Mouse (Mus musculus) left cerebral cortex, adult 8-10 months (tissue): Measurements from ENCODE around the gene Gm49416. TPM values are rescaled to one million over a fixed set of nuclear protein-coding genes. Genes with fewer than 3 reads are reported as not detected.
"Not testable (repeated sequence)": the region's sequence is repeated elsewhere in the genome, so short reads cannot be mapped to it uniquely, and the experiment has no call there.

Source experiments
- DNase-seq, 2 experiments: peaks; one replicate each; pipeline ENCODE4 v3.0.0; 2022; ENCODE audit warnings: low spot score in 2 of 2
- total RNA-seq, 4 experiments: library from RNA; stranded (reverse); gene quantifications; 2 replicates each; pipeline ENCODE4 v1.2.4; 2022

The Gm49416 gene
- total RNA-seq, result 1 to 10 TPM; 1.4 to 5.6 (median 2.6) TPM

DNA sequence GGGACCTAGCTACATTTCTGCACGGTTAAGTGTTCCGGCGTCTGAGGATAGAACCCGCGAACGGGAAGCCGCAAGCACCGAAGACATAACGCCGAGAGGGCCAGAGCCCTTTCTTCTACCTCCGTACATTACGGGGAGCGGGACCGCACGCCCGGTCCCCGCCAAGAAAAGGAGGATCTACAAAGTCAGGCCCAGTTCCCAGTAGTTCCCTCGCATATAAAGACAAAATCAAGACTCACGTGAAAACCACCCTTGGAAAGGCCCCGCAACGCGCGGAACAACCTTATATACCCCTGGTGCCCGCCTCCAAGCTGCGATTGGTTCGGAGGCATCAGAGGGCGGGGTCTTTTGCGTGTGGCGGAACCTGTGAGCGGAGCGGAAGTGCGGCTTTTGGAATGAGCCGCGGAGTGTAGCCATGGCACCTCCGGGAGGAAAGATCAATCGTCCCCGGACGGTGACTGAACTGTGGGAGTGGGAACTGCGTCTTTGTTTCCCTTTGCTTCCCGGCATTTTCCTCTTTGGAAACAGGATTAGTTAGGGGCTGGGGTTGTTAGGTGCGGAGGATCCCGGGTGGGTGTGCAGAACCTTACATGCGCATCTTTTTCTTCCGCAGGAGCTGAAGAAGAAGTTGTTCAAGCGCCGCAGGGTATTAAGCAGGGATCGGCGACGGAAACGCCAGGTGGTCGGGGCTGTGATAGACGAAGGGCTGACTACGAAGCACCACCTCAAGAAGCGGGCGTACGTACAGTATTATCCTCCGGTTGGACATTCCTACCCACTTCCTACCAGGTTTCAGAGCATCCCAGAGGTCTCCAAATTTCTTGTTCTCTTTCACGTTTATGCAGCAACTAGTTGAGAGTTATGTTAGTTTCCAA, at the start of gene Gm49416, which contains the start of gene 1810009A15Rik:
TSS of gene Gm49416 (plus strand) at position 416 of the 875 bp plus-strand sequence.
TSS of gene 1810009A15Rik (plus strand) at position 343 of the 875 bp plus-strand sequence.
- DNase-seq, result peak; percentile 87 to 91

DNA sequence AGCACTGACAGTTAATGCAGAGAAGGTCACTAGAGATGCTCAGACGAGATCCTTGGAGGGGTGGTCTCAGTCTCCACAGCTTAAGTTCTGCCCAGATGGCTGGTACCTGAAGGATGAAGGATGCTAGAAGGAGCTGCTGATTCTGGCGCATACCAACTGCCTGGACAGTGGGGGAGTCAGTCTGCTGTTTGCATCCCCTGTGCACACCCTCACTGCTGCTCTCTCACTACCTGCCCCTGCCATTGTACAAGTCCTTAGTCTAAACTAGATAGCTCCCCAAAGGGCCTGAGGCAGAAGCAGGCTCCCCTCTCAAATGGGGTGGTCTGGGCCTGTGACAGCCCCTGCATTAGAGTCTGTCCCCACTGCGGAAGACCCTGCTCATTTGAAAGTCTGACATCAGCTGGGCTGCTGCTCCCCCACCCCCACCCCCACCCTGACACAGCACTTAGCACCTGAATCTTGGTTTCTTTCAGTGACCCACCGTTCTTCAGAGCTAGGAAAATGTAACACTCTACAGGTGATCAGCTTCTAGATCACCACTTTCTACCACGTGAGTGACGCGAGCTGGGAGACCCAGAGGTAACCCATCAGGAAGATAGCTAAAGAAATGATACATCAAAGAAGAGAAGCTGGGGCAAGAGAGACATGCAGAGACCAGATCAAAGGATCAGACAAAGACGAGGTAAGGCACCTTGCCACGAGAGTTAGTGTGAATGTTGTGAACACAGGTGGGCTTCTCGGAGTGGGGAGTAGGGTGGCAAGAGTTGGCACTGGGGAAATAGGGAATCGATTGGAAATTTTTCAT, 49.4 kb upstream of the Gm49416 start, which contains the start of gene Gng3:
TSS of gene Gng3 (minus strand) at position 92 of the 805 bp plus-strand sequence.
- peak; percentile 81 to 90 for DNase-seq

DNA sequence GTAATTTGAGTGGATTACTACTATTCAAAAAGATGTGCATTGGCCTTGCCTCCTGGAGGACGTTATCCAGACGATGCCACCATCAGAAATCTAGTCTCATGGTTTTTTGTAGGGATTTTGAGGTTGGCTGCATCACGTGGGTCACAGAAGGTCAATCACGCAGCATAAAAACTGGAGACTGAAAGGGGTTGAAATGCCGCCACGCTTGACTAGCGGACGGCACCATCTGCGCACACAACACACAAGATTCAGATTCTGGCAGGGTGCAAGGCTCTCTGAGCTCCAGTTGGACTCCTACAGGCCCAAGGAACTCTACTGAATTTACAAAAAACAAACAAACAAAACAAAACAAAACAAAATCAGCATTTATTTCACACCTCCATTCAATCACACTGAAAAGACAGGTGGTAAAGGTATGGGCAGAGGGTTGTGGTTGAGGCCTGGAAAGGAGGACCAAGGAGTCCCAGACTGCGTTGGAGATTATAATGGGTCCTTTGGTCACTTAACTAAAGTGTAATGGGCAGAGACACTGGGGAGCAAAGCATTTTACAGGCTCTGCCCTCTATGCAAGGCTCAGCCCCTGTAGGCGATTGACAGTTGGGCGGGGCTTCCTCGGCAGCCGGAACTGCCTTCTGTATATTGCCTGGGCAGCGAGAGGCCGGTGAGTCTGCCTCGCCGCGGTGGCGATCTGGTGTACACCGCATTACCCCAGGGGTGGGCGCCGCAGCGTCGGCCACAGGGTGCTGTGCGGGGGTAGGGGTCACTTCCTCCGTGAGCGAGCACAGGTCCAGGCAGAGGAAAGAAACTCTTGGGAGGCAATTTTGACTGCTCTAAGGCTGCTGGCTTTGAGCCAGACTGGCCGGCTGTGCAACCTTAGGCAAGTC, 48.6 kb upstream of the Gm49416 start:
- DNase-seq, result peak; percentile 39 to 69

DNA sequence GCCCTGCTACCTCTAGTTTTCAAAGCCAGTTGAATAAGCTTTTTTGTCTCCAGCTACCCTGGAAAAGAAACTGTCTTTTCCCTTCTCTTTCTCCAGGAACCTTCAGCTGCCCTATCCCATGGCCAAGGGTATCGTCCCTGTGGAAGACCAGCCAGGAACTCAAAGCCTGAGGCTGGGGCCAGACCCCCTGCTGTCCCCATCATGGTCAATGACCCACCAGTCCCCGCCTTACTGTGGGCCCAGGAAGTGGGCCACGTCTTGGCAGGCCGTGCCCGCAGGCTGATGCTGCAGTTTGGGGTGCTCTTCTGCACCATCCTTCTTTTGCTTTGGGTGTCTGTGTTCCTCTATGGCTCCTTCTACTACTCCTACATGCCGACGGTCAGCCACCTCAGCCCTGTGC, 47.7 kb upstream of the Gm49416 start:
- DNase-seq, result no peak

DNA sequence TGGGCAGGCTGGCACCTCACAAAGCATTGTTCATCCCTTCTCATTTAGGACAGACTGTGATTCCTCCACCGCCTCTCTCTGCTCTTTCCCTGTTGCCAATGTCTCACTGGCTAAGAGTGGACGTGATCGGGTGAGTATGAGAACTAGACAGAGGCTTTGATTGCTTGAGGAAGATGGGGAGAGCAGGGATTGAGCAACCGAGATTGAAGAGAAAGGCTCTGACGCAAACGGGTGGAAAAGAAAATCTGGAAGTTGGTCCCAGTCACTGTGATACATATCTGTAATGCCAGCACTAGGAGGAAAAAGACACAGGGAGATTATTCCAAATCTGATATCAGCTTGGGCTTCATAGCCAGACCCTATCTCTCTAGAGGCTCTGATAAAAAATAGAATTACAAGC, 45.8 kb upstream of the Gm49416 start:
- no peak for DNase-seq

DNA sequence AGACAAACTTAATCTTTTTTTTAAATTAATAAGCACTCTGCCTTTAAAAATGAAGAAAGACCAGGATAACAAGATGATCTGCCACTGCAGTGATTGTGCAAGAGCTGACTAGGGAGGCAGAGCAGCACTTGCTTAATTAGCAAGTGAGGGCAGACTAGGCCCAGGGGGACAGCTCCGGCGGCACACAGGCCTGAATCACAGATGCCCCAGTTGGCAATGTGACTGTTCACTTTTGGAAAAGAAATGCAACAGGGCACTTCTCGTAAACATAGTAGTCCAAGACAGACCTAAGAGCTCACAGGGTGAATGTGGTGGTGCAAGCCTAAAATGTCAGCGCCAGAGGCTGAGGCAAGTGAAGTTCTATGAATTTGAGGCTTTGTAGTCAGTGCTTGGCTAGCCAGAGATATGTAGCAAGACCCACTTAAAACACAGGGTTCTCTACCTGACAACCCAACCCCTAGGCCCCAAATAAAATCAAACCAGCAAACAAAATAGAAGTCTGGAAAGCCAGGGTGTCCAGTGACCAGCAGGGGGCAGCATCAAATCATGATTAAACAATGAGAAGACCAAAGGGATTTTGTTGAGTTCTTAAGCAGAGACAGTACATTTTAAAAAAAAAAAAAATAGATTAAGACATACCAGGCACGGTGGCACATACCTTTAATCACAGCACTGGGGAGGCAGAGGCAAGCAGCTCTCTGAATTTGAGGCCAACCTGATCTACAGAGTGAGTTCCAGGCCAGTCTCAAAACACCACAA, 44.2 kb upstream of the Gm49416 start:
- DNase-seq, result no peak

DNA sequence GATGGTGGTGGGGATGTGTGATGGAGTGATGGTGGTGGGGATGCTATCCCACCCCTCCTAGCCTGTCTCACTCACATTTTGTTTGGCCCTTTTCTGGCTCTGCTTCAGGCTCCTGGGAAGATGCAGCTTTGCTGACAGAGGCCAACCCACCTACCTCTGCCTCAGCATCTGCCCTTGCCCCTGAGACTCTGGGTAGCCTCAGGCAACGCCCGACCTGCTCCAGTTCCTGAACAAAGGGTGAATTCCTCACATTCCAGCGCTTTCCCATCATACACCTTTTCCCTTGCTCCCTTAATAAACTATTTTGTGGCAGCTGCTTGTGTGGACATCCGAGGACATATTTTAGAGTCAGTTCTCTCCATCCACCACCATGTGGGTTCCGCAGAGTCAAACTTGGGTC, 40.4 kb upstream of the Gm49416 start:
- DNase-seq, result no peak

DNA sequence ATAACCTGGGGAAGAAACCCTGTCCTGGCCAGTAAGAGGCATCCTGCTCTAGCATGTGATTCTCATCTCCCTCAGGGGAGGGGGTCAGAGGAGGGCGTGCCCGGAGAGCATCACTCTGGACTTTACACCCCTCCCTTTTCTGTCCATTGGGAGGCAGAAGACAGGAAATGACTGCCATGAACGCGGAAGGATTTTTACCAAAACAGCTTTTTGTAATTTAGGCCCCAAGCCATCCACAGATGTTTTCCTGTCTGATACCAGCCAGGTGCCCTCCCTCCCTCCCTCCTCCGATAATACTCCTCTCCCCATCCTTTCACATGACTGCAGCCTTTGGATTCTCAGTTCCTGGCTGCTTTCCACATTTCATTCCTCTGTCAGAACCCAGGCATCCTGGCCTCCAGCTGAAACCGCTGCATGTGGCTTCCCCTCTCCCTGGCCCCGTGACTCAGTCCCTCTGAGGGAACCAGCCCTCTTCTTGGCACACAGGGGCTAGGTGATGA, 38.3 kb upstream of the Gm49416 start, which contains the start of gene Lrrn4cl:
TSS of gene Lrrn4cl (plus strand) at position 367 of the 500 bp plus-strand sequence.
- DNase-seq, result no peak

DNA sequence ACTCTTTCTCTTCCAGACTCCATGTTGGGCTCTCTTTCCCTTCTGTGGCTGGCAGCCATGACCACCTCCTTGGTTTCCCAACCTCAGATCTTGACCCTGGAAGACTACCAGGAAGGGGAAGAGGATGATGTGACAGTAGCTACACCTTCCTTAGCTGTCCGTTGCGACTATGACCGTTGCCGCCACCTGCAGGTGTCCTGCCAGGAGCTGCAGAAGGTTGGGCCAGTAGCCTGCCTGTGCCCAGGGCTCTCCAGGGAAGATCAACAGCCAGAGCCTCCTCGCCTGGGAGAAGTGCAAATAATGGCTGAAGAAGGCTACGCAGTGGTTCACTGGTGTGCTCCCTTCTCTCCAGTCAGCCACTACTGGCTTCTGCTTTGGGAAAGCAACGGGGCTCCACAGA, 37.1 kb upstream of the Gm49416 start:
- DNase-seq, result no peak

DNA sequence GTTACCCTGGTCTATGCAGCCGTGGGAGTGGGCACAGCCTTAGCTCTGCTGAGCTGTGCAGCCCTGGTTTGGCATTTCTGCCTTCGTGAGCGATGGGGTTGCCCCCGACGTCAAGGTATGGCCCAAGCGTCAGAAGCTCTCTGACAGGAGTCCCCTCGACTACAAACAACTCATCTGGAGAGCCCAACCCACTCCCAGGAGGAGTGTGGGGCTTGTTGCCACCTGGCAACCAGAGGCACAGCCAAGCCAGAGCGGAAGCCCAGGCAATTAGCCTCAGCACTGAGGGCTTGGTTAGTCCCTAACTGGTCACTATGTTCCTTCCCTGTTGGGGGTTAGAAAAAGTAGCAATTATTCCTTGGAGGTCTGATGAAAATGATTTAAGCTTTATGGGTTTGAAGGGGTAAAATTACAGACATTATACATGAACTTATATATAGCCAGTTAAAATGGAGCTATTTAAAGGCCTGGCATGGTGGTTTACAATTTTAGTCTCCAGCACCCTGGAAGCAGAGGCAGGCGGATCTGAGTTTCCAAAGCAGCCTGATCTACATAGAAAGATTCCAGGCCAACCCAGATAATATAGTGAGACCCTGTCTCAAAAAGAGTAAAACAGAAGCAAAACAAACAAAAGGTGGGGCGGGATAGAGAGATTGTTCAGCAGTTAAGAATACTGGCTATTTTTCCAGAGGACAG, 36.3 kb upstream of the Gm49416 start:
- no peak for DNase-seq

DNA sequence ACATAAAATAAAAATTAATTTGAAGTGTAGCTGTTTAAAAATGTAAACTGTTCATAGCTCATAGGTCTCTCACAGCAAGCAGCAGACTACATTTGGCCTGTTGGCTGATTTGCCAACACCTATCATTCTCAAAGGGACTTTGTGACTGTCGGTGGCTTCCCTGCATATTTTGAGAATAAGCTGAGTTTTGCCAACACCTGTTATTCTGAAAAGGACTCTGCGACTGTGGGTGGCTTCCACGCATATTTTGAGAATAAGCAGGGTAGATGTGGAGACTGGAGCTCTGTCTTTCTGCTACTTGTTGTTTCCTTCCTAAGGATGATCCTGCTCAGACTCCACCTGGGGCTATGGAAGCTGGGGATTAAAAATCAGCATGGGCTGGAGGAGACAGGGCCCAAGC, 35.6 kb upstream of the Gm49416 start:
- DNase-seq, result no peak

DNA sequence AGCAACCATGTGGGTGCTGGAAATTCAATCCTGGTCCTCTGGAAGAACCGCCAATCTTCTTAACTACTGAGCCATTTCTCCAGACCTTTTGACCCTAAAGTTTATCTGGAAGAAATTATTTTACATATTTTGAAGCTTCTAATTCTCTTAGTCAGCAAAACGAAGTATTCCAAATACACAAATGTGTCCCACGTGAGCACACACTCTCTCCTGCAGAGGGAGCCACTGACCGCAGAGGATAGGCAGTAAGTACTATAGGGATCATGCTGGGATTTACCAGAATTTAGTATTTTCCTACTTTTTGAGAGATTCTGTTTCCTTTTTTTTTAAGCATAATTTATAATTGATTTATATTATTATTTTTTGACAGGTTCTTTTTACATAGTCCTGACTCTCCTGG, 31.0 kb upstream of the Gm49416 start:
- no peak for DNase-seq

DNA sequence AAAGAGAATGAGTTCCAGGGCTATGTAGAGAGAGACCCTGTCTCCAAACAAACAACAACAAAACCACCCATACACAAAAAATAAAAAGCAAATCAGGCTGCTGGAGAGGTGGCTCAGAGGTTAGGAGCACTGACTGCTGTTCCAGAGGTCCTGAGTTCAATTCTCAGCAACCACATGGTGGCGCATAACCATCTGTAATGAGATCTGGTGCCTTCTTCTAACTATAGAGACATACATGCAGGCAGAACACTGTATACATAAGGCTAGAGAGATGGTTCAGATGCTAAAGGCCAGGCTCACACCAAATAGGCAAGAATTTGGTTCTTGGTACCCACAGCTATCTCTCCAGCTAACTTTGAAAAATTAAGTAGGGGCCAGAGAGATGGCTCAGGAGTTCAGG, 29.7 kb upstream of the Gm49416 start:
- no peak for DNase-seq

DNA sequence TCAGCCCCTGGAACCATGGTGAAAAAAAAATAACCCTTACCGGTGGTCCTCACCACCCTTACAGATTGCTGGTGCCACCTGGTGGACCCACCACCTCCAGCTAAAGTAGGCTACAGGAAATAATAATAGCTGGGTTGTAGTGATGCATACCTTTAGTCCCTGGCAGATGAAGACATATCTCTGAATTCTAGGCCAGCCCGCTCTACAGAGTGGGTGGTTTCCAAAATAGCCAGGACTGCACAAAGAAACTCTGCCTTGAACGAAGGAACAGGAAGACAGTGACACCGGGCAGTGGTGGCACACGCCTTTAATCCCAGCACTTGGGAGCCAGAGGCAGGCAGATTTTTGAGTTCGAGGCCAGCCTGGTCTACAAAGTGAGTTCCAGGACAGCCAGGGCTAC, 24.5 kb upstream of the Gm49416 start:
- DNase-seq, result no peak

DNA sequence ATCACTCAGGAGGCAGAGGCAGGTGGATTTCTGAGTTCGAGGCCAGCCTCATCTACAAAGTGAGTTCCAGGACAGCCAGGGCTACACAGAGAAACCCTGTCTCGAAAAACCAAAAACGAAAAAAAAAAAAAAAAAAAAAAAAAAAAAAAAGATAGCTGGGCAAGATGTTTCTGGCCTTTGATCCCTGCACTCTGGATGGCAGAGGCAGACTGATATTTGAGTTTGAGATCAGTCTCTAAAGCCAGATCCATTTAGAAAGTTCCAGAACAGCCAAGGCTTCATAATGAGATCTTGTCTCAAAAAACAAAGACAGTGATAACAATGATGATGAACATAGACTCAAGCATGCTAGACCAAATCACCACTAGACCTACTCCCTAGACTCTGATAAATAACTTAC, 18.3 kb upstream of the Gm49416 start:
- not testable (repeated sequence) for DNase-seq

DNA sequence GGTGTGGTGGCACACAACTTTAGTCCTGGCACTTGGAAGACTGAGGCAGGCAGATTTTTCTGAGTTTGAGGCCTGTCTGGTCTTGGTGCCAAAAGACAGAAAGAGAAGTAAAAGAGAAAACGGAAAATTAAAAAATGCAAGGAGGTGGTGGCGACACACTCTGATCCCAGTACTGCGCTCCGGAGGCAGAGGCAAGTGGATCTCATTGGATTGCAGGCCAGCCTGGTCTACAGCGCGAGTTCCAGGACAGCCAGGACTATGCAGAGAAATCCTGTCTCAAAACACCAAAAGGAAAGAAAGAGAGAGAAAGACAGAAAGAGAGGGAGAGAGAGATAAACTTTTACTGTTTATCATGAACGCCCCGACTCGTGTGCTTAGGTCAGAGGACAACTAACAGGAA, 17.9 kb upstream of the Gm49416 start:
- no peak for DNase-seq

DNA sequence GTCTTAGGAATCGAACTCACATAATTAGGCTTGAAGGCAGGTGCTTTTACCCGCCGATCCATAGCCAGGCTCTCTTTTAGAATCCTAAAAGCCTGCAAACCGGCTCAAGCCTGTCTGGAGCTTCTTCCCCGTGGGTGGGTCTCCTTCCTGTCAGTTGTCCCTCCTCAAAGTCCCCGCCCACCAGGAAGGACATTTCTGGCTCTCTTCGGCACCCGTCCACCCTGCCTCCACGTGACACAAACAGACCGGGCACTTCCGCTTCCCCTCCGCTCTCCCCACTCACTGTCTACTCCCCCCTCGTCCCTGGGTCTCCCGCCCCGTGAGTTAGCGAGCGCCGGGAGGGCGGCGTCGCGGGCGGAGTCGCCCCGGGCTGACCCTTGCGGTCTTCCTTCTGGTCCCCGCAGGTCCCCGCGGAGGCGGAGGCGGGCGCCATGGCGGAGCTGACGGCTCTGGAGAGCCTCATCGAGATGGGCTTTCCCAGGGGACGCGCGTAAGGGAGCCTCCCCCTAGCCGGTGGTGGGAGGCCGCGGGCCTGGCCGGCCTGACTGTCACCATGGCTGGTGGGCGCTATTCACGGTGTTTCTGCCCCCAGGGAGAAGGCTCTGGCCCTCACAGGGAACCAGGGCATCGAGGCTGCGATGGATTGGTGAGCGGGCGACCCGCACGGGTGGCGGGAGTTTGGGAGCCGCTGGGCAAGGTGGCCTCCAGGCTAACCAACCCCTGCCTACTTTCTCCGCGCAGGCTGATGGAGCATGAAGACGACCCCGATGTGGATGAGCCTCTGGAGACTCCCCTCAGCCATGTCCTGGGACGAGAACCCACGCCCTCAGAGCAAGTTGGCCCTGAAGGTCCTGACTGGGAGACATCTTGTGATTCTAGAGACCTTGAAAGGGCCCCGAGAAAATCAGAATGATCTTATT, 17.2 kb upstream of the Gm49416 start, which contains the start of gene Ubxn1:
TSS of gene Ubxn1 (plus strand) at position 230 of the 920 bp plus-strand sequence.
- DNase-seq, result peak; percentile 97 to 98

DNA sequence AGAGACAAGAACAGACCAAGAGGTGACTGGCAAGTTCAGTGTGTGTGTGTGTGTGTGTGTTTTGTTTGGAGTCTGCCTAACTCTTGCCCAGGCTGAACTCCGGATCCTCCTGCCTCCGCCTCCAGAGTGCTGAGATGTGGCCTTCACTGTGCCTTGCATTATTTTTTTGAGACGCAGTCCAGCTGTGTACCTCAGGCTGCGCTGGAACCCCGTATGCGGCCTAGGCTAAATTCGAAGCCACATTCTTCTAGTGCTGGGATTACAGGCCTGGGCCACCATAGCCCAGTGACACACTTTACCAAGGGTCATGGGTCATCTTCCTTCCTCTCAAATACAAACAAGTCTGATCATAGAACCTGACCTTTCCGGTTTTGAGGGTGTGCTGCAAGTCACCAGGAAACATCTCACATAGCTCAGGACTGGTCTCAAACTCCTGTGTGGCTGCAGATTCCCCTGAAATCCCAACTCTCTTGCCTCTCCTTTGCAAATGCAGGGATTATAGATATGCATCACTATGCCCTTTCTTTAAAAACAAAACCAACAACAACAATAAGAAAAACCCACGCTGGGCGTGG, 16.4 kb upstream of the Gm49416 start:
- DNase-seq, result no peak
